Mouse (Mus musculus) liver, postnatal 0 days (tissue): ENCODE measurements around the gene Pepd. TPM values are rescaled to one million over a fixed set of nuclear protein-coding genes. Genes with fewer than 3 reads are reported as not detected.

Source experiments
- ATAC-seq: fragments of 200-750 bp; cut with Nextera tagmentation; 2 replicates; pipeline ENCODE4 v1.8.0; 2017; ENCODE audit warnings: mild to moderate bottlenecking, moderate library complexity
- DNase-seq: peaks from one replicate; pipeline ENCODE4 v3.0.0-alpha.2; 2016
- H3K27ac ChIP-seq: fragments of 300-500 bp; sonication (generic); 2 replicates; pipeline ENCODE4 v1.5.1; 2014; ENCODE audit warnings: antibody characterized with exemption, moderate library complexity, mild to moderate bottlenecking, low read depth
- H3K27me3 ChIP-seq: fragments of 300-500 bp; sonication (generic); 2 replicates; pipeline ENCODE4 v1.6.1; 2014; ENCODE audit warnings: low read length, control low read depth, mixed read lengths; ENCODE audit not compliant: insufficient read depth
- H3K36me3 ChIP-seq: fragments of 300-500 bp; sonication (generic); replicated peaks from 2 replicates; pipeline ENCODE4 v1.6.1; 2014; ENCODE audit warnings: mild to moderate bottlenecking, control low read depth, low read length, moderate library complexity, mixed read lengths; ENCODE audit not compliant: insufficient read depth
- H3K4me1 ChIP-seq: fragments of 300-500 bp; sonication (generic); 2 replicates; pipeline ENCODE4 v1.6.1; 2014; ENCODE audit warnings: antibody characterized with exemption, mild to moderate bottlenecking, control low read depth; ENCODE audit not compliant: insufficient read depth
- H3K4me2 ChIP-seq: fragments of 300-500 bp; sonication (generic); 2 replicates; pipeline ENCODE4 v1.6.1; 2014; ENCODE audit warnings: low read depth, mild to moderate bottlenecking, low read length, moderate library complexity, mixed read lengths
- H3K4me3 ChIP-seq: fragments of 300-500 bp; sonication (generic); 2 replicates; pipeline ENCODE4 v1.5.1; 2014; ENCODE audit warnings: low read depth, low read length
- H3K9ac ChIP-seq: fragments of 300-500 bp; sonication (generic); replicated peaks from 2 replicates; pipeline ENCODE4 v1.6.1; 2014; ENCODE audit warnings: mild to moderate bottlenecking, moderate library complexity
- H3K9me3 ChIP-seq: fragments of 300-500 bp; sonication (generic); 2 replicates; pipeline ENCODE4 v1.6.1; 2016; ENCODE audit warnings: mild to moderate bottlenecking, control low read depth, low read length, mixed read lengths
- CTCF ChIP-seq: sonication (generic); IDR thresholded peaks from 2 replicates; pipeline ENCODE4 v1.5.1; 2016; ENCODE audit warnings: antibody characterized with exemption, low read depth
- EP300 ChIP-seq: IDR thresholded peaks from 2 replicates; pipeline ENCODE4 v1.6.1; 2016; ENCODE audit warnings: antibody characterized with exemption, low read depth, mild to moderate bottlenecking
- WGBS: fragments of 180-500 bp; shearing (Covaris S2); extraction: QIAGEN DNeasy Blood & Tissue Kit; methylation state at CpG from one replicate; pipeline ENCODE4 v1.1.7; 2014; ENCODE audit not compliant: insufficient replicate concordance; 5-methylcytosine and 5-hydroxymethylcytosine counted together
- polyA plus RNA-seq: library from polyadenylated mRNA; unstranded; fragments of >200 nt; fragmentation: Nextera tagmentation; extraction: Ambion mirVana; gene quantifications from 2 replicates; pipeline ENCODE4 v1.2.1, GENCODE M21; 2015

The Pepd gene
- polyA plus RNA-seq, 1 experiment from 2014 or later: 30.2 TPM

- Histone ChIP-seq H3K4me1 (no peaks in the 10 kb centered on the region), H3K4me2 (no peak overlapping the region), H3K27ac (no peak overlapping the region), H3K9me3 (no peaks in the 10 kb centered on the region), H3K9ac (no peak overlapping the region), H3K4me3 (no peak overlapping the region), H3K27me3 (no peaks in the 10 kb centered on the region), H3K36me3 (no peaks in the 10 kb centered on the region)
- ATAC-seq: no peak
- WGBS: 75% methylated on average over 8 of the region's 8 CpGs
- no peak for DNase-seq
- TF ChIP-seq EP300 (no peak), CTCF (no peak)
These were observed 154.5 kb downstream of the Pepd start for GRCm38 (mm10) chr7:35066640-35067212.

GRCm38 (mm10) chr7:35076645-35077044 is 164.5 kb downstream of the Pepd start:
- H3K9me3 ChIP-seq: no peaks in the 10 kb centered on the region
- DNase-seq: peak; percentile 34
- peak overlapping the region; percentile 75 for H3K27ac ChIP-seq
- no peaks in the 10 kb centered on the region for H3K36me3 ChIP-seq
- WGBS: 55% methylated on average over 5 of the region's 5 CpGs
- TF ChIP-seq EP300 (no peak), CTCF (no peak)
- H3K9ac ChIP-seq: 0 out of 2 replicates have a peak overlapping the region, but pooled peaks have one; percentile 11
- no peak overlapping the region for H3K4me2 ChIP-seq
- peak; percentile 44 for ATAC-seq
- no peak overlapping the region for H3K4me3 ChIP-seq
- H3K4me1 ChIP-seq: peaks cover 6% of the 10 kb centered on the region
- no peaks in the 10 kb centered on the region for H3K27me3 ChIP-seq

- Histone ChIP-seq H3K4me3 (peak overlapping the region; percentile 13), H3K27ac (peak overlapping the region; percentile 79), H3K4me1 (peaks cover 9% of the 10 kb centered on the region), H3K4me2 (peak overlapping the region; percentile 49), H3K9ac (peak overlapping the region; percentile 3), H3K27me3 (no peaks in the 10 kb centered on the region), H3K9me3 (no peaks in the 10 kb centered on the region), H3K36me3 (no peaks in the 10 kb centered on the region)
- DNase-seq (peak; percentile 57), ATAC-seq (peak; percentile 85)
- TF ChIP-seq CTCF (0 out of 2 replicates have a peak, but pooled peaks have one; percentile 3), EP300 (peak; percentile 56)
- whole genome bisulfite sequencing: 6% methylated on average over 10 of the region's 10 CpGs
These were observed 168.7 kb downstream of the Pepd start for GRCm38 (mm10) chr7:35080843-35081338.

GRCm38 (mm10) chr7:35081406-35082104 is 169.4 kb downstream of the Pepd start:
- peak; percentile 53; the same call in 1 of the 2 replicates for ATAC-seq

GRCm38 (mm10) chr7:35084565-35085360 is 172.6 kb downstream of the Pepd start:
- 54% methylated on average over 12 of the region's 12 CpGs for WGBS
- no peak for DNase-seq
- H3K27ac ChIP-seq: no peak overlapping the region
- no peak overlapping the region for H3K4me3 ChIP-seq
- H3K36me3 ChIP-seq: no peaks in the 10 kb centered on the region
- no peak for TF ChIP-seq EP300
- no peak for TF ChIP-seq CTCF
- no peaks in the 10 kb centered on the region for H3K27me3 ChIP-seq
- no peak overlapping the region for H3K4me2 ChIP-seq
- H3K9me3 ChIP-seq: no peaks in the 10 kb centered on the region
- H3K9ac ChIP-seq: no peak overlapping the region
- H3K4me1 ChIP-seq: peaks cover 6% of the 10 kb centered on the region; the same call in 1 of the 2 replicates
- ATAC-seq: no peak

More at GRCm38 (mm10) chr7:35081406-35082104, 169.4 kb downstream of the Pepd start:
- H3K9me3 ChIP-seq: no peaks in the 10 kb centered on the region
- TF ChIP-seq EP300 (no peak), CTCF (no peak)
- H3K27me3 ChIP-seq: no peaks in the 10 kb centered on the region
- DNase-seq: no peak
- H3K9ac ChIP-seq: peak overlapping the region; percentile 3; the same call in 1 of the 2 replicates
- H3K27ac ChIP-seq: peak overlapping the region; percentile 79
- WGBS: 61% methylated on average over 9 of the region's 9 CpGs
- H3K4me3 ChIP-seq: peak overlapping the region; percentile 13
- peaks cover 6% of the 10 kb centered on the region for H3K4me1 ChIP-seq
- peak overlapping the region; percentile 49 for H3K4me2 ChIP-seq
- no peaks in the 10 kb centered on the region for H3K36me3 ChIP-seq
